Mouse (Mus musculus): ENCODE data around the gene Mrpl40. TPM values are rescaled to one million over a fixed set of nuclear protein-coding genes. Genes with fewer than 3 reads are reported as not detected.

Gene Mrpl40
- polyA plus RNA-seq, 1 experiment from 2014 or later, result 108 TPM

Other genes with a start within 250 kb of the Mrpl40 start
- 16.3 and 17.1 TPM in 2 replicates for gene Sept5, start 246.9 kb downstream of the Mrpl40 start, polyA plus RNA-seq (2015; fragmentation: Nextera tagmentation; extraction: Ambion mirVana)
- gene Cldn5, start 100.0 kb downstream of the Mrpl40 start, polyA plus RNA-seq (2015; fragmentation: Nextera tagmentation; extraction: Ambion mirVana), result 93.2 and 99.2 TPM in 2 replicates
- 87.0 and 101 TPM in 2 replicates for gene Ufd1, start 65.1 kb downstream of the Mrpl40 start, polyA plus RNA-seq (2015; fragmentation: Nextera tagmentation; extraction: Ambion mirVana)
- 47.6 and 54.0 TPM in 2 replicates for gene Cdc45, start 64.9 kb downstream of the Mrpl40 start, polyA plus RNA-seq (2015; fragmentation: Nextera tagmentation; extraction: Ambion mirVana)
- 41.3 and 47.7 TPM in 2 replicates for gene 2510002D24Rik, start 40.3 kb downstream of the Mrpl40 start, polyA plus RNA-seq (2015; fragmentation: Nextera tagmentation; extraction: Ambion mirVana)
- not detected in 2 replicates for gene Gm28539, start 40.3 kb downstream of the Mrpl40 start, polyA plus RNA-seq (2015; fragmentation: Nextera tagmentation; extraction: Ambion mirVana)
- gene Hira, start 175 bp upstream of the Mrpl40 start, polyA plus RNA-seq (2015; fragmentation: Nextera tagmentation; extraction: Ambion mirVana), result 14.6 and 15.6 TPM in 2 replicates

All from kidney, embryonic 15.5 days (tissue).